Mouse (Mus musculus) midbrain, embryonic 14.5 days (tissue): ENCODE data around the gene Armc8. TPM values are rescaled to one million over a fixed set of nuclear protein-coding genes. Genes with fewer than 3 reads are reported as not detected.
A peak's percentile ranks its signal among the peaks of the same experiment; 100 is the strongest.

Experiments used
- ATAC-seq: fragments of 200-750 bp; cut with Nextera tagmentation; 2 replicates; pipeline ENCODE4 v1.8.0; 2017; ENCODE audit warnings: moderate number of reproducible peaks, moderate library complexity; ENCODE audit not compliant: low FRiP score, low TSS enrichment
- DNase-seq: peaks from one replicate; pipeline ENCODE4 v3.0.0-alpha.2; 2015
- H3K27ac ChIP-seq: fragments of 300-500 bp; sonication (generic); replicated peaks from 2 replicates; pipeline ENCODE4 v1.5.1; 2014; ENCODE audit warnings: mild to moderate bottlenecking, low read depth, low read length, moderate library complexity
- H3K27me3 ChIP-seq: fragments of 300-500 bp; sonication (generic); 2 replicates; pipeline ENCODE4 v1.6.1; 2014; ENCODE audit warnings: low read length, control low read depth, mixed read lengths; ENCODE audit not compliant: control insufficient read depth, insufficient read depth
- H3K36me3 ChIP-seq: fragments of 300-500 bp; sonication (generic); 2 replicates; pipeline ENCODE4 v1.6.1; 2014; ENCODE audit warnings: low read length, control low read depth; ENCODE audit not compliant: control insufficient read depth, insufficient read depth
- H3K4me1 ChIP-seq: fragments of 300-500 bp; sonication (generic); 2 replicates; pipeline ENCODE4 v1.6.1; 2014; ENCODE audit warnings: mild to moderate bottlenecking, antibody characterized with exemption, low read length, control low read depth; ENCODE audit not compliant: control insufficient read depth, insufficient read depth
- H3K4me2 ChIP-seq: fragments of 300-500 bp; sonication (generic); 2 replicates; pipeline ENCODE4 v1.6.1; 2014; ENCODE audit warnings: mild to moderate bottlenecking, low read length, moderate library complexity
- H3K4me3 ChIP-seq: fragments of 300-500 bp; sonication (generic); replicated peaks from 2 replicates; pipeline ENCODE4 v1.5.1; 2014; ENCODE audit warnings: low read depth, low read length
- H3K9ac ChIP-seq: fragments of 300-500 bp; sonication (generic); replicated peaks from 2 replicates; pipeline ENCODE4 v1.6.1; 2014; ENCODE audit warnings: mild to moderate bottlenecking, low read length, moderate library complexity
- H3K9me3 ChIP-seq: fragments of 300-500 bp; sonication (generic); 2 replicates; pipeline ENCODE4 v1.6.1; 2016; ENCODE audit warnings: low read length, control low read depth, mixed read lengths; ENCODE audit not compliant: control insufficient read depth
- WGBS: fragments of 180-500 bp; shearing (Covaris S2); extraction: QIAGEN DNeasy Blood & Tissue Kit; methylation state at CpG from one replicate; pipeline ENCODE4 v1.1.7; 2014; 5-methylcytosine and 5-hydroxymethylcytosine counted together
- polyA plus RNA-seq: library from polyadenylated mRNA; unstranded; fragments of >200 nt; fragmentation: Nextera tagmentation; extraction: Ambion mirVana; gene quantifications from 2 replicates; pipeline ENCODE4 v1.2.1, GENCODE M21; 2014

The Armc8 gene
- polyA plus RNA-seq, 1 experiment from 2014 or later = 81.0 TPM

- no peaks in the 10 kb centered on the region for H3K36me3 ChIP-seq
- no peak for ATAC-seq
- H3K9me3 ChIP-seq = no peaks in the 10 kb centered on the region
- no peak overlapping the region for H3K9ac ChIP-seq
- H3K27ac ChIP-seq = no peak overlapping the region
- WGBS = 68% methylated on average over 8 of the region's 8 CpGs
- no peaks in the 10 kb centered on the region for H3K27me3 ChIP-seq
- H3K4me2 ChIP-seq = no peak overlapping the region
- H3K4me1 ChIP-seq = no peaks in the 10 kb centered on the region
- no peak for DNase-seq
- H3K4me3 ChIP-seq = no peak overlapping the region
These were observed 98.9 kb downstream of the Armc8 start for GRCm38 (mm10) chr9:99469681-99470273.

- peak; percentile 31 for DNase-seq
- no peaks in the 10 kb centered on the region for H3K27me3 ChIP-seq
- WGBS = 79% methylated on average over 9 of the region's 9 CpGs
These were observed 100.1 kb downstream of the Armc8 start for GRCm38 (mm10) chr9:99468572-99468971.

GRCm38 (mm10) chr9:99464876-99465275 is 103.8 kb downstream of the Armc8 start:
- ATAC-seq (no peak), DNase-seq (no peak)
- no peak overlapping the region for H3K4me3 ChIP-seq
- H3K4me2 ChIP-seq = no peak overlapping the region
- H3K9me3 ChIP-seq = no peaks in the 10 kb centered on the region
- H3K9ac ChIP-seq = no peak overlapping the region
- no peaks in the 10 kb centered on the region for H3K4me1 ChIP-seq
- WGBS = 87% methylated on average over 6 of the region's 6 CpGs
- no peaks in the 10 kb centered on the region for H3K27me3 ChIP-seq
- H3K27ac ChIP-seq = no peak overlapping the region
- no peaks in the 10 kb centered on the region for H3K36me3 ChIP-seq

More at GRCm38 (mm10) chr9:99468572-99468971, 100.1 kb downstream of the Armc8 start:
- Histone ChIP-seq H3K36me3 (no peaks in the 10 kb centered on the region), H3K27ac (no peak overlapping the region), H3K4me2 (no peak overlapping the region), H3K4me1 (no peaks in the 10 kb centered on the region), H3K9me3 (no peaks in the 10 kb centered on the region), H3K9ac (no peak overlapping the region), H3K4me3 (no peak overlapping the region)
- no peak for ATAC-seq

- ATAC-seq (no peak), DNase-seq (no peak)
- Histone ChIP-seq H3K4me2 (no peak overlapping the region), H3K27me3 (no peaks in the 10 kb centered on the region), H3K4me3 (no peak overlapping the region), H3K9ac (no peak overlapping the region), H3K4me1 (no peaks in the 10 kb centered on the region), H3K36me3 (no peaks in the 10 kb centered on the region), H3K9me3 (no peaks in the 10 kb centered on the region), H3K27ac (no peak overlapping the region)
- WGBS = 95% methylated on average over 4 of the region's 4 CpGs
These were observed 109.0 kb downstream of the Armc8 start for GRCm38 (mm10) chr9:99459730-99460129.

GRCm38 (mm10) chr9:99458529-99459208 is 110.0 kb downstream of the Armc8 start:
- peak; percentile 66 for DNase-seq
- H3K27ac ChIP-seq = no peak overlapping the region

GRCm38 (mm10) chr9:99454211-99454610 is 114.5 kb downstream of the Armc8 start:
- no peak for ATAC-seq
- Histone ChIP-seq H3K36me3 (no peaks in the 10 kb centered on the region), H3K4me1 (no peaks in the 10 kb centered on the region), H3K4me3 (no peak overlapping the region), H3K9me3 (no peaks in the 10 kb centered on the region), H3K27me3 (no peaks in the 10 kb centered on the region), H3K27ac (no peak overlapping the region), H3K9ac (no peak overlapping the region), H3K4me2 (no peak overlapping the region)
- 90% methylated on average over 4 of the region's 4 CpGs for WGBS
- no peak for DNase-seq

More at GRCm38 (mm10) chr9:99458529-99459208, 110.0 kb downstream of the Armc8 start:
- Histone ChIP-seq H3K27me3 (no peaks in the 10 kb centered on the region), H3K4me2 (no peak overlapping the region), H3K9me3 (no peaks in the 10 kb centered on the region), H3K4me3 (no peak overlapping the region), H3K9ac (no peak overlapping the region), H3K36me3 (no peaks in the 10 kb centered on the region), H3K4me1 (no peaks in the 10 kb centered on the region)
- 43% methylated on average over 12 of the region's 12 CpGs for WGBS
- no peak for ATAC-seq

- Histone ChIP-seq H3K4me3 (no peak within 1 kb of the TSS), H3K9ac (no peak within 1 kb of the TSS), H3K27ac (no peak within 1 kb of the TSS), H3K36me3 (no peaks in the 10 kb centered on the region), H3K4me1 (no peaks in the 10 kb centered on the region), H3K4me2 (0 out of 2 replicates have a peak within 1 kb of the TSS, but pooled peaks have one; percentile 7), H3K9me3 (no peaks in the 10 kb centered on the region), H3K27me3 (no peaks in the 10 kb centered on the region)
- DNase-seq (peak; percentile 32), ATAC-seq (no peak)
- 6% methylated on average over 14 of the region's 14 CpGs for WGBS
These were observed 117.5 kb downstream of the Armc8 start, which contains the start of gene Nme9 for GRCm38 (mm10) chr9:99451161-99451560. Gene Nme9 (plus strand): TSS chr9:99451475.

GRCm38 (mm10) chr9:99449886-99450647 is 118.6 kb downstream of the Armc8 start:
- ATAC-seq (no peak), DNase-seq (peak; percentile 69)
- Histone ChIP-seq H3K9ac (no peak overlapping the region), H3K9me3 (no peaks in the 10 kb centered on the region), H3K36me3 (no peaks in the 10 kb centered on the region), H3K27ac (no peak overlapping the region), H3K4me2 (no peak overlapping the region), H3K27me3 (no peaks in the 10 kb centered on the region), H3K4me1 (no peaks in the 10 kb centered on the region), H3K4me3 (no peak overlapping the region)
- 50% methylated on average over 9 of the region's 9 CpGs for WGBS
